ENCODE assay signal across 15 mouse cellular contexts in genomic region chr13:102255401-102256371, GRCm38 (mm10).
"Had no signal": no experiment of that assay in that cellular context is flagged by ENCODE, and none has a peak within 500 bp of the region (broad histone marks: within the 10 kb centered on the region; RNA-seq: fewer than 3 reads in every experiment).

No protein-coding gene starts in this region.

- ATAC-seq: liver, embryonic 12.5 days; midbrain, embryonic 16.5 days had no signal

- DNase-seq: kidney, postnatal 10 days; layer of hippocampus, postnatal 36 days; lung, embryonic 14.5 days; lung, postnatal 10 days; right cerebral cortex, postnatal 14 days; thymus, adult 2 months; thymus, postnatal 25 days had no signal

- H3K36me3 ChIP-seq: limb, embryonic 15.5 days; liver, embryonic 12.5 days; midbrain, embryonic 12.5 days; neural tube, embryonic 13.5 days; stomach, embryonic 15.5 days had no signal

- H3K9me3 ChIP-seq: limb, embryonic 15.5 days; liver, embryonic 12.5 days; megakaryocyte, embryonic 14.5 days; midbrain, embryonic 12.5 days; neural tube, embryonic 13.5 days; stomach, embryonic 15.5 days had no signal

- H3K9ac ChIP-seq: limb, embryonic 15.5 days; liver, embryonic 12.5 days; lung, embryonic 14.5 days; midbrain, embryonic 12.5 days; neural tube, embryonic 13.5 days; stomach, embryonic 15.5 days had no signal

- H3K27ac ChIP-seq: limb, embryonic 15.5 days; liver, embryonic 12.5 days; macrophage; midbrain, embryonic 12.5 days; neural tube, embryonic 13.5 days; stomach, embryonic 15.5 days had no signal

- H3K27me3 ChIP-seq: limb, embryonic 15.5 days; liver, embryonic 12.5 days; megakaryocyte, embryonic 14.5 days; midbrain, embryonic 12.5 days; neural tube, embryonic 13.5 days; stomach, embryonic 15.5 days had no signal

- H3K4me2 ChIP-seq: limb, embryonic 15.5 days; liver, embryonic 12.5 days; lung, embryonic 14.5 days; midbrain, embryonic 12.5 days; neural tube, embryonic 13.5 days; stomach, embryonic 15.5 days had no signal

- H3K4me3 ChIP-seq: limb, embryonic 15.5 days; liver, embryonic 12.5 days; megakaryocyte, embryonic 14.5 days; midbrain, embryonic 12.5 days; neural tube, embryonic 13.5 days; stomach, embryonic 15.5 days had no signal

- H3K4me1 ChIP-seq: limb, embryonic 15.5 days; liver, embryonic 12.5 days; megakaryocyte, embryonic 14.5 days; stomach, embryonic 15.5 days had no signal
